Mouse (Mus musculus) heart, adult 2 months (tissue): ENCODE measurements at regions not wholly inside any gene's neighbourhood (a gene's known extent, or its start where the extent isn't known, plus 50 kb on each side); places are given as distances from the start of the nearest gene placed in this dataset.
"Not testable (repeated sequence)": the region's sequence is repeated elsewhere in the genome, so short reads cannot be mapped to it uniquely, and the experiment has no call there.

Experiments used
- DNase-seq, 2 experiments: peaks; one replicate each; pipeline ENCODE4 v3.0.0; 2021
- H3K27ac ChIP-seq: fragments of 200-600 bp; 2 replicates; pipeline ENCODE4 v1.8.1; 2022
- H3K27me3 ChIP-seq: fragments of 200-500 bp; 2 replicates; pipeline ENCODE4 v1.6.1; 2012; ENCODE audit warnings: mild to moderate bottlenecking, low read length, inconsistent platforms, mixed read lengths; ENCODE audit not compliant: control insufficient read depth, insufficient read depth
- H3K36me3 ChIP-seq: fragments of 200-500 bp; 2 replicates; pipeline ENCODE4 v1.6.1; 2012; ENCODE audit warnings: low read length, inconsistent platforms; ENCODE audit not compliant: control insufficient read depth, insufficient read depth
- H3K4me1 ChIP-seq: fragments of 200-500 bp; 2 replicates; pipeline ENCODE4 v1.6.1; 2011; ENCODE audit warnings: low read length; ENCODE audit not compliant: control insufficient read depth, insufficient read depth
- H3K4me3 ChIP-seq: fragments of 200-600 bp; 2 replicates; pipeline ENCODE4 v1.8.1; 2022
- H3K79me2 ChIP-seq: fragments of 200-500 bp; replicated peaks from 2 replicates; pipeline ENCODE4 v1.6.1; 2012; ENCODE audit warnings: mild to moderate bottlenecking, inconsistent platforms, low read length, moderate library complexity, mixed read lengths; ENCODE audit not compliant: control insufficient read depth, insufficient read depth
- H3K9ac ChIP-seq: fragments of 200-500 bp; 2 replicates; pipeline ENCODE4 v1.6.1; 2012; ENCODE audit warnings: low read depth, mild to moderate bottlenecking, control low read depth, inconsistent platforms, low read length, mixed read lengths
- CTCF ChIP-seq: fragments of 200-600 bp; IDR thresholded peaks from 2 replicates; pipeline ENCODE4 v1.8.1; 2022; ENCODE audit warnings: antibody characterized with exemption, mild to moderate bottlenecking, moderate library complexity
- EP300 ChIP-seq: fragments of 200-500 bp; IDR thresholded peaks from 2 replicates; pipeline ENCODE4 v1.6.1; 2011; ENCODE audit warnings: low read depth, low read length, control low read depth; ENCODE audit not compliant: insufficient read depth
- POLR2A ChIP-seq: fragments of 200-500 bp; IDR thresholded peaks from 2 replicates; pipeline ENCODE4 v1.6.1; 2011; ENCODE audit warnings: mild to moderate bottlenecking, low read depth, low read length, control low read depth; ENCODE audit not compliant: insufficient read depth
- WGBS: fragments of 180-500 bp; shearing (Covaris S2); methylation state at CpG from one replicate; pipeline ENCODE4 v1.1.7; 2018; 5-methylcytosine and 5-hydroxymethylcytosine counted together
- intact Hi-C: fragments of 180-260 bp; cut with DNase I; formaldehyde crosslinking; loops from one replicate; pipeline ENCODE4 v1.15.1; 2025

DNA sequence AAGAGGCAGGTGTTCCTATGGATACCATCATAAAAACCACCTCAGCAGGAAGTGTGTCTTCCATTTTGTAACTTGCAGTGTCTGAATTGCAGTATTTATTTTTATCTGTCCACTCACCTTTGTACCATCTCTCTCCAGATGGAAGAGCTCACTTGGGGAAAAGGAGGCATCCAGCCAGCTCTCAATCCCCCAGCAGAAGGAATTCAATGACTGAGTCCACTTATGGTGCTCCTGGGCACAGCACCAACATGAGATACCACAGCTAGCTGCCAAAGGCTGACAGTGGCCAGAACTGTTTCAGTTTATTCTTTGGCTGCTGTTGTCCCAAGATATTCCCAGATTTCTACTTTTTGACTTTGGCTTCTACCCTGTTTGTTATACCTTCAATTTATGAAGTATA is 136.6 kb upstream of the Rps6ka3 start:
- Histone ChIP-seq H3K36me3 (no peaks in the 10 kb centered on the region), H3K4me1 (no peaks in the 10 kb centered on the region), H3K9ac (no peak overlapping the region), H3K4me3 (no peak overlapping the region), H3K27me3 (no peaks in the 10 kb centered on the region), H3K27ac (no peak overlapping the region), H3K79me2 (no peaks in the 10 kb centered on the region)
- peak in 1 of 2 experiments; percentile 40 for DNase-seq
- TF ChIP-seq EP300 (no peak), CTCF (no peak), POLR2A (no peak)
- intact Hi-C loops = no loop called here

GRCm38 (mm10) chrX:159080508-159080907 is 129.6 kb upstream of the Rps6ka3 start:
- H3K36me3 ChIP-seq = no peaks in the 10 kb centered on the region
- intact Hi-C loops = no loop called here
- H3K9ac ChIP-seq = no peak overlapping the region
- no peak overlapping the region for H3K4me3 ChIP-seq
- H3K27me3 ChIP-seq = no peaks in the 10 kb centered on the region
- DNase-seq = no peak
- H3K27ac ChIP-seq = no peak overlapping the region
- WGBS = 55% methylated on average over 2 of the region's 2 CpGs
- TF ChIP-seq POLR2A = no peak
- no peak for TF ChIP-seq EP300
- no peak for TF ChIP-seq CTCF
- no peaks in the 10 kb centered on the region for H3K79me2 ChIP-seq
- H3K4me1 ChIP-seq = no peaks in the 10 kb centered on the region

GRCm38 (mm10) chrX:159110651-159111050 is 99.5 kb upstream of the Rps6ka3 start:
- H3K4me1 ChIP-seq, H3K9ac ChIP-seq, H3K79me2 ChIP-seq, H3K27ac ChIP-seq, H3K4me3 ChIP-seq, H3K27me3 ChIP-seq, intact Hi-C loops, DNase-seq, H3K36me3 ChIP-seq: not testable (repeated sequence)
- 92% methylated on average over 6 of the region's 6 CpGs for WGBS

DNA sequence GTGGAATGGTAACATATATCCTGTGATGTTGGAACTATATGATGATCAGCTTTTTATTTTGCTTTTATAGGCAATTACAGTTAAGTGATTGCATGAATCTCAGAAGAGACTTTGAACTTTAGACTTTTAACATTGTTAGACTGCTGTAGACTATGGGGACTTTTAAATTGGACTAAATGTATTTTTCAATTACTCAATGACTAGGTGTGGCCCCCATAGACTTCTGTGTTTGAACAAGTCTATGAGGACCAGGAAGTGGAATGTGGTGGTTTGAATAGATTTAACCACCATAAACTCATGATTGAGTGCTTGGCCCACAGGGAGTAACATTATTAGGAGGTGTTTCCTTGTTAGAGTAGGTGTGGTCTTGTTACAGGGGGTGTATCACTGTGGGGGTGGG is 93.9 kb upstream of the Rps6ka3 start:
- Histone ChIP-seq H3K27ac (no peak overlapping the region), H3K4me1 (no peaks in the 10 kb centered on the region), H3K4me3 (no peak overlapping the region), H3K9ac (no peak overlapping the region), H3K79me2 (no peaks in the 10 kb centered on the region), H3K27me3 (no peaks in the 10 kb centered on the region), H3K36me3 (no peaks in the 10 kb centered on the region)
- intact Hi-C loops = no loop called here
- DNase-seq = no peak
- TF ChIP-seq POLR2A (no peak), EP300 (no peak), CTCF (no peak)

- DNase-seq = no peak
- Histone ChIP-seq H3K4me3 (no peak overlapping the region), H3K27ac (no peak overlapping the region), H3K79me2 (no peaks in the 10 kb centered on the region), H3K4me1 (no peaks in the 10 kb centered on the region), H3K36me3 (no peaks in the 10 kb centered on the region), H3K27me3 (no peaks in the 10 kb centered on the region), H3K9ac (no peak overlapping the region)
- intact Hi-C loops = no loop called here
- 52% methylated on average over 4 of the region's 4 CpGs for WGBS
- no peak for TF ChIP-seq CTCF
Measured at GRCm38 (mm10) chrX:159140554-159140953, 69.6 kb upstream of the Rps6ka3 start.

DNA sequence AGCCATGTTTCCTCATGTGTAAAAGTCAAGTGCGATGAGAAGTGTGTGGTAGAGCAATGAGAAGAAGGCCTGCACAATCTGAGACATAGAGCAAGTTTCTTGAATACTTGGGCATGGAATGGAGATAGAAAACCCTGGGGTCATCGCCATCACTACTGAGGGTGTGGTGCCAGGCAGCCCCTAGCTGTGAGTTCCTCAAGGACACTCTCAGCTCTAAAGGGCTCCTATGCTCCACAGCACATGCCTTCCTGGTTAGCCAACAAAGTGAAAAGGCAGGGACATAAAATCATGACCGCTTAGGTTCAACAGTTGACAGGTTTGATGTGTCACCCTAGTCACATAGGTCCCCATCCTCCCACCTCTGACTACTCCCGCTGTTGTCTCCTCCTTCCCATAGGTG is 66.8 kb upstream of the Rps6ka3 start:
- Histone ChIP-seq H3K27ac (no peak overlapping the region), H3K4me1 (no peaks in the 10 kb centered on the region), H3K36me3 (no peaks in the 10 kb centered on the region), H3K27me3 (no peaks in the 10 kb centered on the region), H3K4me3 (no peak overlapping the region), H3K79me2 (no peaks in the 10 kb centered on the region), H3K9ac (no peak overlapping the region)
- no peak for DNase-seq
- intact Hi-C loops = no loop called here
- 83% methylated on average over 4 of the region's 4 CpGs for WGBS
- TF ChIP-seq POLR2A = no peak
- TF ChIP-seq EP300 = no peak
- no peak for TF ChIP-seq CTCF

- TF ChIP-seq POLR2A (no peak), EP300 (no peak), CTCF (no peak)
- H3K36me3 ChIP-seq = no peaks in the 10 kb centered on the region
- intact Hi-C loops = no loop called here
- H3K27me3 ChIP-seq = no peaks in the 10 kb centered on the region
- no peak overlapping the region for H3K4me3 ChIP-seq
- no peak overlapping the region for H3K27ac ChIP-seq
- no peak for DNase-seq
- H3K9ac ChIP-seq = no peak overlapping the region
- no peaks in the 10 kb centered on the region for H3K4me1 ChIP-seq
- no peaks in the 10 kb centered on the region for H3K79me2 ChIP-seq
- WGBS = 67% methylated on average over 3 of the region's 3 CpGs
Measured at GRCm38 (mm10) chrX:159144674-159145073, 65.4 kb upstream of the Rps6ka3 start.
